Mouse (Mus musculus): ENCODE results near the gene Arntl. TPM values are rescaled to one million over a fixed set of nuclear protein-coding genes. Genes with fewer than 3 reads are reported as not detected.
A peak's percentile ranks its signal among the peaks of the same experiment; 100 is the strongest.

The Arntl gene
- total RNA-seq, 2 experiments from 2014 or later = 8.6 to 9.6 TPM

- peak; percentile 74 to 76 for DNase-seq
- intact Hi-C loops (cut with DNase I) = loop anchor here (2.0 to 5.0 kb wide), 2 partner anchors 43 to 60 kb away; no protein-coding TSS in a partner anchor
Measured at GRCm38 (mm10) chr7:113207471-113208387, 464 bp downstream of the Arntl start.

- no peak for DNase-seq
- intact Hi-C loops (cut with DNase I) = loop anchor here (2.0 to 5.0 kb wide), 2 partner anchors 42 to 61 kb away; no protein-coding TSS in a partner anchor
Measured at GRCm38 (mm10) chr7:113208388-113208753, 1.1 kb downstream of the Arntl start.

GRCm38 (mm10) chr7:113210441-113210840, 3.2 kb downstream of the Arntl start:
- intact Hi-C loops (cut with DNase I) = no loop called here
- DNase-seq = peak; percentile 34 to 35

GRCm38 (mm10) chr7:113214245-113215169, 7.2 kb downstream of the Arntl start:
- intact Hi-C loops (cut with DNase I) = no loop called here
- no peak for DNase-seq

- DNase-seq = no peak
- intact Hi-C loops (cut with DNase I) = no loop called here
Measured at GRCm38 (mm10) chr7:113216152-113216551, 8.9 kb downstream of the Arntl start.

GRCm38 (mm10) chr7:113219416-113219815, 12.2 kb downstream of the Arntl start:
- intact Hi-C loops (cut with DNase I) = no loop called here
- DNase-seq = peak in 1 of 2 experiments; percentile 49

GRCm38 (mm10) chr7:113219864-113220263, 12.6 kb downstream of the Arntl start:
- intact Hi-C loops (cut with DNase I) = no loop called here
- DNase-seq = no peak

GRCm38 (mm10) chr7:113220691-113221238, 13.5 kb downstream of the Arntl start:
- DNase-seq = no peak

GRCm38 (mm10) chr7:113222821-113223220, 15.6 kb downstream of the Arntl start:
- intact Hi-C loops (cut with DNase I) = no loop called here
- no peak for DNase-seq

More at GRCm38 (mm10) chr7:113220691-113221238, 13.5 kb downstream of the Arntl start:
- intact Hi-C loops (cut with DNase I) = no loop called here

- DNase-seq = no peak
- intact Hi-C loops (cut with DNase I) = no loop called here
Measured at GRCm38 (mm10) chr7:113224620-113225019, 17.4 kb downstream of the Arntl start.

GRCm38 (mm10) chr7:113228498-113228897, 21.2 kb downstream of the Arntl start:
- intact Hi-C loops (cut with DNase I) = no loop called here
- DNase-seq = no peak

- intact Hi-C loops (cut with DNase I) = no loop called here
Measured at GRCm38 (mm10) chr7:113236135-113236534, 28.9 kb downstream of the Arntl start.

GRCm38 (mm10) chr7:113238365-113238764, 31.1 kb downstream of the Arntl start:
- DNase-seq = no peak
- intact Hi-C loops (cut with DNase I) = no loop called here

More at GRCm38 (mm10) chr7:113236135-113236534, 28.9 kb downstream of the Arntl start:
- DNase-seq = no peak

GRCm38 (mm10) chr7:113239448-113240130, 32.3 kb downstream of the Arntl start:
- DNase-seq = no peak
- intact Hi-C loops (cut with DNase I) = no loop called here

- intact Hi-C loops (cut with DNase I) = no loop called here
- DNase-seq = peak; percentile 19 to 33
Measured at GRCm38 (mm10) chr7:113240438-113240837, 33.2 kb downstream of the Arntl start.

- intact Hi-C loops (cut with DNase I) = no loop called here
- DNase-seq = peak; percentile 30 to 57
Measured at GRCm38 (mm10) chr7:113241901-113242661, 34.8 kb downstream of the Arntl start.

- intact Hi-C loops (cut with DNase I) = no loop called here
Measured at GRCm38 (mm10) chr7:113242688-113243087, 35.4 kb downstream of the Arntl start.

GRCm38 (mm10) chr7:113245144-113245543, 37.9 kb downstream of the Arntl start:
- no peak for DNase-seq
- intact Hi-C loops (cut with DNase I) = no loop called here

More at GRCm38 (mm10) chr7:113242688-113243087, 35.4 kb downstream of the Arntl start:
- DNase-seq = peak; percentile 60 to 75

- intact Hi-C loops (cut with DNase I) = no loop called here
- no peak for DNase-seq
Measured at GRCm38 (mm10) chr7:113246512-113246911, 39.2 kb downstream of the Arntl start.
